Mouse (Mus musculus) right cerebral cortex, adult 18-20 months (tissue): Measurements from ENCODE around the gene Ccdc51.
A peak's percentile ranks its signal among the peaks of the same experiment; 100 is the strongest.

ENCODE experiments used
- DNase-seq: peaks from one replicate; pipeline ENCODE4 v3.0.0; 2022; ENCODE audit warnings: mixed read lengths

The Ccdc51 gene

DNA sequence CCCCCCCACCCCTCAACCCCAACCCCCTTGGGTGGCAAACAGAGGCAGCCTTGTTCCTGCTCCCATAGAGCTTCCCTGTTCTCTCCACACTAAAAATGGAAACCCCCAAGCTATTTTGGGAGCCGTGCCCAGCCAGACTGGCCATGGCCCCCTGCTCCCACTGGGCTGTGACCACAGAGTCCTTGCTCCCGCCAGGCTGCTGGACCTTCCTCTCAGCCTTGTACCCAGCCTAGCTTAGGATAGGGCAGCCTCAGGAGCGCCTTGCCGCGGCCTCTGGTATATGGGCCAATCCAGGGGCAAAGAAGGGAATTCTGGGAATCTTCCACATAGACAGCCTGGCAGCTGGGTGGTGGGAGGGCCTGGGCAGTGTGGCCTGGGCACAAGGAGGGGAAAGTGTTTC is 15.5 kb downstream of the Ccdc51 start:
- peak; percentile 79 for DNase-seq

DNA sequence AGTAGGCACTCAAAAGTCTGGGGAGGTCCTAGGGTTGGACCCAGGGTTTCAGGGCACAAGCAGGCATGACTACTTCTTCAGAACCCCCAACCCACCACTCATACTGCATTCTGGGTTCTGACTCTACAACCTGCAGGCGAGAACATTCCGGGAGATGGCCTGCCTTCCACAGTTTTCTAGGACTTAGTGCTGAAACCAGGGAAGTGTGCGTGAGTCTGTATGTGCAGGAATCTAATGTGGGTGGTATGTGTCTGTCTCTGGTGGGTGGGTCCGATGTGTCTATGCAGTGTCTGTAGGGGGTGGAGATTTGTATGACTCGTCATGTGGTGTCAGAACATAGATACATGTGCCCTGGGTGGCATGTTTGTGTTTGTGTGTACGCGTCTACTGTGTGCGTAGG is 16.1 kb downstream of the Ccdc51 start:
- no peak for DNase-seq

DNA sequence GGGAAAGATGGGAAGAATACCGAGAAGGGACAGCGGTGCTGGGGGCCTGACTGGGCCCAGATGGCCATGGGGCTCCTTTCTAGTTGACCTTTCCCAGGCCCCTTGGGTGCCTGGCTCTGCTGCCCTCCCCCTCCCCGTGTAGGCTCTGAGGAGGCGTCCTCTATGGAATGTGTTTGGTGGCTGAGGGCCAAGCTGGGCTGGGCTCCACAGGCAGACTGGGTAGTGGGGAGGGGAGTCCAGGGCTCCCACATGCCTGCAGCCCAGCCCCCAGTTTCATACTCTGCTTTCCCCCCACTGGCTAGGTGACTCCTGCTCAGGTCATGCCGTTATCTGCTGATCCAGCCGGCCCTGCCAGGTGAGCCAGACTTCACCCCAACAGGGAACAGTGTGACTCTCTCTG is 16.7 kb downstream of the Ccdc51 start:
- peak; percentile 42 for DNase-seq

DNA sequence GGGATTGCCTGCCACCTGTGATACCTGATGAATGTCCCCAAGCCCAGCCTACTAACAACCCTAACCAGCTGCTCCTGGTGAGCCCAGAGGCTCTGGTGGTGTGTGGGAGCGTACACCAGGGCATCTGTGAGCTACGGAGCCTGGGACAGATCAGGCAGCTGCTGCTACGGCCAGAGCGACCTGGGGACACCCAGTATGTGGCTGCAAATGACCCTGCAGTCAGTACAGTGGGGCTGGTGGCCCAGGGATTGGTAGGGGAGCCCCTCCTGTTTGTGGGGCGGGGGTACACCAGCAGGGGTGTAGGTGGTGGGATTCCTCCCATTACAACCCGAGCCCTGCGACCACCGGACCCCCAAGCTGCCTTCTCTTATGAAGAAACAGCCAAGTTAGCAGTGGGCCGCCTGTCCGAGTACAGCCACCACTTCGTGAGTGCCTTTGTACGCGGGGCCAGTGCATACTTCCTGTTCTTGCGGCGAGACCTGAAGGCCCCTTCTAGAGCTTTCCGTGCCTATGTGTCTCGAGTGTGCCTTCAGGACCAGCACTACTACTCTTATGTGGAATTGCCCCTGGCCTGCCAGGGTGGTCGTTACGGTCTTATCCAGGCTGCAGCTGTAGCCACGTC is 18.1 kb downstream of the Ccdc51 start:
- no peak for DNase-seq

DNA sequence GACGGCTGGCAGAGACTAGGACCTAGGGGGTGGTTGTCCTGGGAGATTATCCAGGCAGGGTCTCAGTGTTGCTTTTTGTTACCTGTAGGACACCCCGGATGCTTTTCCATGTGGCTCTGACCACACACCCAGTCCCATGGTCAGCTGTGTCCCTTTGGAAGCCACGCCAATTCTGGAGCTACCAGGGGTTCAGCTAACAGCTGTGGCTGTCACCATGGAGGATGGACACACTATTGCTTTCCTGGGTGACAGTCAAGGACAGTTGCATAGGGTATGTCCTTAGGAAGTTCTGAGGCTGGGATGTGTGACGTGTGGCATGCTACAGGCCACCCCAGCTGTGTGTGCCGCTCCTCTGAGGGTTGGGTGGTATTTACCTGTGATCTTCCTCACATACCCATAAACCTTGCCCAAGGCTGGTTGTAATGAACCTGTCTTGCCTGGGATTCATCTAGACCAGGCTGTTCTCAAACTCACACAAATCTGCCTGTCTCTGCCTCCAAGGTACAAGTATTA is 19.7 kb downstream of the Ccdc51 start:
- DNase-seq = no peak

DNA sequence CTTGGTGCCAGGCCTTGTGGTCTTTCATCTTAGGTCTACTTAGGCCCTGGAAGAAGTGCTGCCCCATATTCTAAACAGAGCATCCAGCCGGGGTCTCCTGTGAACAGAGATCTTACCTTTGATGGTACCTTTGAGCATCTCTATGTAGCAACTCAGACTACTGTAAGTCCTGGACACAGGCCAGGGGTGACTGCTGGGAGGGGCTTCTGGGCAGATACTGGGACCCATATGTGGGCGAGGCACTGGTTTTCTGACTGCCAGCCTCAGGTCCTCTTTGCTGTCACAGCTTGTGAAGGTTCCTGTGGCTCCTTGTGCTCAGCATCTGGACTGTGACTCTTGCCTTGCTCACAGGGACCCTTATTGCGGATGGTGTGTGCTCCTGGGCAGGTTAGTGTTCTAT is 20.2 kb downstream of the Ccdc51 start:
- no peak for DNase-seq

DNA sequence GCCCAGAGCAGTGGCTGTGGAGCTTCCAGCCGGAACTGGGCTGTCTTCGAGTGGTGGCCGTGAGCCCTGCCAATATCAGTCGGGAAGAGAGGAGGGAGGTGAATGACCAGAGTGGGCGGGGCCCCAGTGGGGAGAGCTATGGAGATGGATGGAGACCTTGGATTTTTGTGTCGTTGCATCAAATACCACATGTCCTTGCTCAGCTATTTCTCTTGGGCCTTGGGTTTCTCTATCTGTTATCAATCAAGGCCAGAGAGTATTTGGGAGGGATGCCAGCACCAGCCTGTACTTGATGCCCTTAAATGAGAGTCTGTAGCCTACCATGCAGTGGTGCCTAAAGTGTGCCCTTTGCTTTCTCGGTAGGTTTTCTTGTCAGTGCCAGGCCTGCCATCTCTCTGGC is 21.0 kb downstream of the Ccdc51 start:
- no peak for DNase-seq

DNA sequence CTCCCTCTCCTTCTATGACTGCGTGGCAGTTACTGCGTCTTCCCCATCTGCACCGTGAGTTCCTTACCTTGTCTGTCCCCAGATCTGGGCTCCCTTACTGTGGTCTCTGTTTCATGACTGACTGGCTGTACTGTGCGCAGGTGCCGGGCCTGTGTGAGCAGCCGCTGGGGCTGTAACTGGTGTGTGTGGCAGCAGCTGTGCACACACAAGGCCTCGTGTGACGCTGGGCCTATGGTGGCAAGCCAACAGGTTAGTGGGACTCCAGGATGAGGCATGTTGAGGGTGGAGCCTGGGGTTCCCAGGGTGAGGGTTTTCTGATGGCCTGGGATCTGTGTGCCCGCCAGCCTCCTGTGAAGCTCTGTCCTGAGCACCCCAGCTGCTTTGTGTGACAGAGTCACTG is 21.8 kb downstream of the Ccdc51 start:
- no peak for DNase-seq

DNA sequence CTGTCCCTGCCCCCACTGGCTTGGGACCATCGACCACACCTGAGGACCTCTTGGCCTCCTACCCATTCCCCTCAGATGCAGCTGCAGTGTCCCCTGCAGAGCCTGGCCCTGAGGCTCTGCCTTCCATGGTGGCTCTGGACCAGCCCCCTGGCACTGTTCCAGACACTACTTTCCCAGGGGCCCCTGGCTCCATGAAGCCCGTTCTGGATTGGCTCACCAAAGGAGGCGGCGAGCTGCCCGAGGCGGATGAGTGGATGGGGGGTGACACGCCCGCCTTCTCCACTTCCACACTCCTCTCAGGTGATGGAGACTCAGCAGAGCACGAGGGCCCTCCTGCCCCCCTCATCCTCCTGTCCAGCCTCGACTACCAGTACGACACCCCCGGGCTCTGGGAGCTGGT is 22.7 kb downstream of the Ccdc51 start:
- peak; percentile 35 for DNase-seq

DNA sequence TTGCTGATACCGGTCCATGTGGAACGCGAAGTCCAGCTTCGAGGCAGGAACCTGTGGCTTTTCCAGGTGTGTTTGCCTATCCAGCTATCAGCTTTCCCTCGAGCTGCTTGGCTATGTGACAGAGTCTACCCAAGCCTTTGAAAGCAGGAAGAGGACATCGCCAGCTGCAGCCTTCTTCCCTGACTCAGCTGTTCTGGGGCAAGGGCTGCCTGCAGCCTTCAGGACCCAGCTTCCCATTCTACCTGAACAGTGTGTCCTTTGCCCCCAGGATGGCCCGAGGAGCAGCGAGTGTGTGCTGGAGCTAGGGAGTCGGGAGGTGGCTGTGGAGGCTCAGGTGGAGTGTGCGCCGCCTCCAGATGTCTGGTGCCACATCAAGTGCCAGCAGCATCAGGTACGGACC is 23.4 kb downstream of the Ccdc51 start:
- no peak for DNase-seq

DNA sequence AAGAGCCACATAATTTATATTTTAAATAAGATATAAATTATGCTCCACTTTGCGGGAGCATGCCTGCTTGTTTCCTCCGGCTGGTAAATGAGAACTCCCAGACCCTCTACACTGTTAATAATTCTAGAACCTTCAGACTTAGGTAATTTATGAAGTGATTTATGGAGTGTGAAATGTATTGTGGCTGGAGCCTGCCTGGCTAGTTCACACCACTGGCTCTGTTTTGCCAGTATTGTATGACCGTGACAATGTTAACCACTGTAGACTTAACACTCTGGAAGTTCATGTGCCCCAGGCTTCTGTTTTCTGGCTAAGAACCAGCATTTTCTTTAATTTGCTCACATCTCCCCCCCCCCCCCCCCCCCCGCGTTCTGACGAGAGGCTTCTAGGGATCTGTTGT is 25.0 kb downstream of the Ccdc51 start:
- DNase-seq = no peak

DNA sequence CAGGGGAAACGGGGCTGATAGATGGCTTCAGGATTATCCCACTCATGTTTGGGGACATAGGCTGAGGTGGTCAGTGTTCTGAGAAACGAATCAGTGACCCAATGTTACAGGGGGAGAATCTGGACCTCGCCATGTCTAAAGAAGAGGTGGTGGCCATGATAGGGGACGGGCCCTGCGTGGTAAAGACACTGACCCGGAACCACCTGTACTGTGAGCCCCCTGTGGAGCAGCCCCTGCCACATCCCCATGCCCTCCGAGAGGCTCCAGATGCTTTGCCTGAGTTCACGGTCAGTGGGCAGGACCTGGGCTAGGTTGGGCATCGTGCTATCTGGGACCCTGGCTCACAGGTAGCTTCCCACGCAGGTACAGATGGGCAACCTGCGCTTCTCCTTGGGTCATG is 27.9 kb downstream of the Ccdc51 start:
- no peak for DNase-seq

DNA sequence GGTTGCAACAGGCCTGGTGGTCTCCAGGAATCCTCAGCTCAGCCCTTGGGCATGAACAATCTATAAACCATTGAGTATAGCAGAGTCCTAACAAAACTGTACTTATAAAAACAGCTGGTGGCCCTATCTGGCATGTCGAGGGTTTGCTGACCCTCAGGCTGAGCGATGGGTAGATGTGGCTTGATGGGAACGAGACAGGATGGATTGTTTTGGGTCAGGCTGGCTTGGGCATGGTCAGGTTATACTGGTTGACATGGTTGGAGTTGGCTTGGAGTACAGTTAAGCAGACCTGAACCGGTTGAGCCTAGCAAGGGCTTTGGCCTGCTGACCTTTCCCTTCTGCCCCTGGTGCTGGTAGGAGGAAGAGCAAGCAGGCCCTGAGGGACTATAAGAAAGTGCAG is 28.8 kb downstream of the Ccdc51 start:
- DNase-seq = no peak

DNA sequence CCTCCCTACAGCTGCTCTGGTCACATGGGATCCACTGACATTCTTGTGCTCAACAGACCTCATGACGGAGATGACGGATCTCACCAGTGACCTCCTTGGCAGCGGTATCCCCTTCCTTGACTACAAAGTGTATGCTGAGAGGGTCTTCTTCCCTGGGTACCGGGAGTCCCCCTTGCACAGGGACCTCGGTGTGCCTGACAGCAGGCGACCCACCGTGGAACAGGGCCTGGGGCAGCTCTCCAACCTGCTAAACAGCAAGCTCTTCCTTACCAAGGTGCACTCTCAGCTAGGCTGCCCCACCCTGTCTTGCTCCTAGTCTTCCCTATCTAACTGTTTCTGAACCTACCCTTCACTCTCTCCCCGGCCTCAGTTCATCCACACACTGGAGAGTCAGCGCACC is 29.3 kb downstream of the Ccdc51 start:
- DNase-seq = no peak

DNA sequence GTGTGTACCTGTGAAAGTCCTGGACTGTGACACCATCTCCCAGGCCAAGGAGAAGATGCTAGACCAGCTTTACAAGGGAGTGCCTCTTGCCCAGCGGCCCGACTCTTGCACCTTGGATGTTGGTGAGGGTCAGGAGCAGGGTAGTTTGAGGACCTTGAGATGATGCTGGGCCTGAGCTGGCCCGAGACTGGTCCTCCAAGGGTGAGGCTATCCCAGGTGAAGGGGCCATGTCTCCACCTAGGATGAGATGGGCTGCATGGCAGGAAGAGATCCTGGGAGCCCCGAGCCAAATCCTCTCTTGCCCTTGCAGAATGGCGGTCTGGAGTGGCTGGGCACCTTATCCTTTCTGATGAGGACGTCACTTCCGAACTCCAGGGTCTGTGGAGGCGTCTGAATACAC is 31.0 kb downstream of the Ccdc51 start:
- DNase-seq = no peak

DNA sequence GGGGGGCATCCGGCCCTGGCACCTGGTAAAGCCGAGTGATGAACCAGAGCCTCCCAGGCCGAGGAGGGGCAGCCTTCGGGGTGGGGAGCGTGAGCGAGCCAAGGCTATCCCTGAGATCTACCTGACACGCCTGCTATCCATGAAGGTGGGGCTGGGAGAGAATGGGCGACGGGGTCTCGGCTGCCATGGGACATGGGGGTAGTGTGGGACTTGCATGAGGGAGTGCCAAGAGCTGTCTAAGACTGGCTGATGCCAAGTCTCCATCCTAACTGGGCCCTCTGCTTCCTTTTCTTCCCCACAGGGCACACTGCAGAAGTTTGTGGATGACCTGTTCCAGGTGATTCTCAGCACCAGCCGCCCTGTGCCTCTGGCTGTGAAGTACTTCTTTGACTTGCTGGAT is 32.0 kb downstream of the Ccdc51 start:
- DNase-seq = no peak

DNA sequence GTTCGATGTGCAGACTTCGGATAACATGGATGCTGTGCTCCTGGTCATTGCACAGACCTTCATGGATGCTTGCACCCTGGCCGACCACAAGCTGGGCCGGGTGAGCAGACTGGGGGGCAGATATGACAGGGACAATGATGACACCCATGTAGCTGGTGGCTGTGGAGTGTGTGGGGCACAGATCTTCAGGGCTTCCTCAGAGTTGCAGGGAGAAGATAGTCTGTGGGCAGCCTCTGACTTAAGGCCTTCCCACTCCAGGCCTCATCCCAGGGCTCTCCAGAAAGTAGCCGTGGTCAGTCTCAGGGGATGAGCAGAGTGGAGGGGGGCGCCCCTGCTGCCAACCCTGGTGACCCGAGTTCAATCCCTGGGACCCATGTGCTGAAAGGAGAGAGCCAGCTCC is 32.6 kb downstream of the Ccdc51 start:
- DNase-seq = no peak

DNA sequence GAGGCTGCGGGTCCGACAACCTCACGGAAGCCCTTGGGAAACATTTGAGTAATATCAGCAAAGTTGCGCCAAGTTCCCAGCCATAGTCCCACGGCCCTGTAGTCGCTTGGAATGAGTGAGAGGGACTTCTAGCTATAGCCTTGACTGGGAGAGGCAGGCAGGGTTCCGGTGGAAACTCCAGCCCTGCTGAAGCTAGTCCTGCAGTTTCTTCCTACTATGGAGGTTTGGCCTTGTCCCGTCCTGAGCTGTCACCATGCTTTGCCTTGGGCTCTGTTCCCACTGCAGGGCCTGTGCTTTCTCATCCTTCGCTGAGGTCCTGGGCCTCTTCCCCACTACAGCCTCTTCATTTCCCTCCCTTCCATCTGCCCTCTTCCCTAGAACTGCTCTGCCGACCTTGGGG is 33.9 kb downstream of the Ccdc51 start:
- DNase-seq = no peak

DNA sequence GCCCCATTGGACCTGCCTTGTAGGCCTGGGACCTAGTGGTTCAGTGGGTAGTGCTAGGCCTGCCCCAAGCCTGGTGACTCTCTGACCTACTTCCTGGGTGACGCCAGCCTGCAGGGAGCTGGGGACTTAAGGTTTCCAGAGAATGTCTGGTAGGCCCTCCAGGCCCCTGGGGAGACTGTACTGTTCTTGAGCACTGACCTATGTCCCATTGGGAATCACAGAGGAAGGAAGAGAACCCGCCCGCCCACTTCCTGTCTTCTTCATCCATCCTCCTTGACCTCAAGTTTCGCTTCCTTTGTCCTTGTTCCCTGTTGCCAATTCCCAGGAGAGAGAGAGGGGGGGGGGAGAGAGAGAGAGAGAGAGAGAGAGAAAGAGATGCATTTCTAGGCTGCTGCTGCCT is 35.8 kb downstream of the Ccdc51 start:
- DNase-seq = no peak

DNA sequence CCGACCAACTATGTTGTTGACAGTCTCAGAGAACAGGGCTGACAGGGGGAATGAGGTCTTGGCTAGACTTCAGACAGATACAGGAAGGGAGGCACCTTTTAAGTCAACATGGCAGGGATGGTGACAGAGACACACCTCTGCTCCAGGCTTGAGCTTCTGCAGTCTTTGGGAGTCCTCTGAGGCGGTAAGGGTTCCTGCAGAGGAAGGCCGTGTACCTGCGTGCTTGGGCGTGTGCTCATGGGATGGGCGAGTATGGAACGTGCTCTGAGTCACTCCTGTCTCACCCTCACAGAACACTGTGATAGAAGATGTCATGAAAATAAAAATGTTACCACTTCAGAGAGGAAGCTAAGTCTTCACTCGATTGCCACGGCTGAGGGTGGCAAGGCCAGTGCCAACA is 37.3 kb downstream of the Ccdc51 start:
- DNase-seq = no peak

DNA sequence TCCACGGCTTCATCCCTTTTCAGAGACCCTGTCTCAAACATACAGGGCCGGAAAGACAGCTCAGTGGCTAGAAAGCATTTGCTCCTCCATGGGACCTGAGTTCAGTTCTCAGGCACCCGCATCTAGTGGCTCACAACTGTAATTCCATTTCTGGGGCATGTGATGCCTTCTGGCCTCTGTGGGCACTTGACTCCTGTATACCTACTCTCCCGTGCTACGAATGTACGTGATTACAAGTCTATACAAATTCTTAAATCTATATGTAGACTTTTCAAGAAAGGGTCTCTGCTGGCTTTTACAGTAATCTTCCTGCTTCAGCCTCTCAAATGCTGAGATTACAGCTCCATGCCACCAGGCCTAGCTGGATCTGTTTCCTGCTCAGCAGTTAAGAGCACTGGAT is 38.7 kb downstream of the Ccdc51 start:
- DNase-seq = no peak

DNA sequence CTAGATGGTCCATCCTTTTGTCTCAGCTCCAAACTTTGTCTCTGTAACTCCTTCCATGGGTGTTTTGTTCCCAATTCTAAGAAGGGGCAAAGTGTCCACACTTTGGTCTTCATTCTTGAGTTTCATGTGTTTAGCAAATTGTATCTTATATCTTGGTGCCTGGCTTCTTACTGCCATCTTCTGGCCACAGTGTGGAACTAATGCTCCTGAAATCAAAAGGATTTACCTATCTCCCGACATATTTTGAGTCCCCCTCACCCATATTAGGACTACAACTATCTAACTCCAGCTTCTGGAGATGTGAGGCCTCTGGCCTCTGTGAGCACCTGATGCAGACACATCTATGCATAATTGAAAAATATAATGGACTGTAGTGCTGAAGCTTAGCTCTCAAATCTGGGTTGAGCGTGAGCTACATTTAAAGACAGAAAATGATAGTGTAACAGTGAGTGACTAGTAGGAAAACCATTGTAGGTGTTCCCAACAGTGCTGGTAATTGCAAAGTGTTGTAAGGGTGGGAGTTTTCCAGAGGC is 40.3 kb downstream of the Ccdc51 start:
- peak; percentile 34 for DNase-seq

DNA sequence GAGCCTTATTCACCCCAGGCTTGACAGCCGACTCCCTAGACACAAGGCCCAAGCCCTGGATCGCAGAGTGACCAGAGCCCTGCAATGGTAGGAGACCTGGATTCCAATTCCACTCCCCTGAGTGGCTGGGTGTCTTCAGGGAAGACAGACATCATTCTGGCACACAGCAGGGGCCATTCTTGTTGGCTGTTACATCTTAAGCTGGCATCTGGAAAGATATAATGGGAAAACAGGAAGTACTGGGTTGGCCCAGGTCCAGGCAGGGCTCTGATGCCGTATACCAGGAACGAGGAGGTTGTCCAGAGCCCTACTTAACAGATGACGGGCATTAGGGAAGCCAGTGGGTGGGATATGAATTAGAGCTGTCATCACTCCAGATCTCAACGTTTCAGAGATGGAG is 41.0 kb downstream of the Ccdc51 start:
- no peak for DNase-seq

DNA sequence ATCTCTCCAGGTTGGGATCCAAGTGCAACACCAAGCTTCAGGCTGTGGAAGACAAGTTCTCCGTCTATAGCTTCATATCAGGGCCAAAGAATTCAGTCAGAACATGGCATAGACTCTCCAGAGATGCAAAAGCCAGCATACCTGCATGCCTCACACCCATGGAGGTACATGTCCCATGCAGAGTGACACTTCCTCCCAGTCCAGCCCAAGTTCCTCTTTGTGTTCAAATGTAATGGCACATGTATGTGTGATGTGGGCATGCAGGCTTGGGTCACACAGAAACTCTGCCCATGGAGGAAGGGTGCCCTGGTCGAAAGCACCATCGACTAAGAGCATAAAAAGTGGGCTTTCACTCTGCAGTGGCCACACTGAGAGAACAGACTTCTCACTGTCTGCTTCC is 41.9 kb downstream of the Ccdc51 start:
- no peak for DNase-seq

DNA sequence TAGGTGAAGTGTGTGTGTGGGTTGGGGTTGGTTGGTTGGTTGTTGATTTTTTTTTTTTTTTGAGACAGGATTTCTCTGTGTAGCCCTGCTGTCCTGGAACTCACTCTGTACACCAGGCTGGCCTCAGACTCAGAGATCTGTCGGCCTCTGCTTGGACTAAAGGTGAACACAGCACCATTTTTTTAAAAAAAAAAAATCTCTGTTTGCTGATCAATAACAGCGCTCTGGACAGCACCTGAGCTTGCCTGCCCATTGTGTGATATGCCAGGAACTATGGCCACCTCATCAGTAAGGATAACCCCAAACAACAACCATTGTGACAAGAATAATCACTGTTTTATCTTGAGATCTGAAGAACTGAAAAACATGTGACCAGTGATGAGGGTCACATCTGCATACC is 42.8 kb downstream of the Ccdc51 start:
- no peak for DNase-seq
